Mouse (Mus musculus) heart, adult 2 months (tissue): ENCODE data around the gene Fmo5.

Experiments used
- CTCF ChIP-seq: fragments of 200-600 bp; IDR thresholded peaks from 2 replicates; pipeline ENCODE4 v1.8.1; 2022; ENCODE audit warnings: antibody characterized with exemption, mild to moderate bottlenecking, moderate library complexity
- EP300 ChIP-seq: fragments of 200-500 bp; IDR thresholded peaks from 2 replicates; pipeline ENCODE4 v1.6.1; 2011; ENCODE audit warnings: low read depth, low read length, control low read depth; ENCODE audit not compliant: insufficient read depth
- POLR2A ChIP-seq: fragments of 200-500 bp; IDR thresholded peaks from 2 replicates; pipeline ENCODE4 v1.6.1; 2011; ENCODE audit warnings: mild to moderate bottlenecking, low read depth, low read length, control low read depth; ENCODE audit not compliant: insufficient read depth

GRCm38 (mm10) chr3:97654901-97655300 lies 26.3 kb downstream of the Fmo5 start:
- no peak for TF ChIP-seq POLR2A
- no peak for TF ChIP-seq EP300
- TF ChIP-seq CTCF, result peak; percentile 73
